Mouse (Mus musculus) heart, embryonic 11.5 days (tissue): ENCODE measurements at regions not wholly inside any gene's neighbourhood (a gene's known extent, or its start where the extent isn't known, plus 50 kb on each side); places are given as distances from the start of the nearest gene placed in this dataset.
"Not testable (repeated sequence)": the region's sequence is repeated elsewhere in the genome, so short reads cannot be mapped to it uniquely, and the experiment has no call there.

Experiments
- ATAC-seq: fragments of 200-750 bp; cut with Nextera tagmentation; replicated peaks from 2 replicates; pipeline ENCODE4 v1.8.0; 2017; ENCODE audit warnings: moderate library complexity; ENCODE audit not compliant: insufficient number of reproducible peaks, low FRiP score, low TSS enrichment
- H3K27ac ChIP-seq: fragments of 300-500 bp; sonication (generic); 2 replicates; pipeline ENCODE4 v1.5.1; 2014; ENCODE audit warnings: mild to moderate bottlenecking, low read depth, low read length
- H3K27me3 ChIP-seq: fragments of 300-500 bp; sonication (generic); 2 replicates; pipeline ENCODE4 v1.6.1; 2014; ENCODE audit warnings: mild to moderate bottlenecking, low read length, mixed read lengths; ENCODE audit not compliant: control insufficient read depth, insufficient read depth
- H3K36me3 ChIP-seq: fragments of 300-500 bp; sonication (generic); 2 replicates; pipeline ENCODE4 v1.6.1; 2014; ENCODE audit warnings: mild to moderate bottlenecking, low read length, moderate library complexity, mixed read lengths; ENCODE audit not compliant: control insufficient read depth, insufficient read depth
- H3K4me1 ChIP-seq: fragments of 300-500 bp; sonication (generic); 2 replicates; pipeline ENCODE4 v1.6.1; 2014; ENCODE audit warnings: low read length; ENCODE audit not compliant: control insufficient read depth, insufficient read depth
- H3K4me2 ChIP-seq: fragments of 300-500 bp; sonication (generic); 2 replicates; pipeline ENCODE4 v1.6.1; 2014; ENCODE audit warnings: mild to moderate bottlenecking, moderate library complexity
- H3K4me3 ChIP-seq: fragments of 300-500 bp; sonication (generic); 2 replicates; pipeline ENCODE4 v1.5.1; 2014; ENCODE audit warnings: low read depth, low read length
- H3K9ac ChIP-seq: fragments of 300-500 bp; sonication (generic); 2 replicates; pipeline ENCODE4 v1.6.1; 2014; ENCODE audit warnings: mild to moderate bottlenecking, low read depth, low read length, moderate library complexity
- H3K9me3 ChIP-seq: fragments of 300-500 bp; sonication (generic); replicated peaks from 2 replicates; pipeline ENCODE4 v1.6.1; 2016; ENCODE audit warnings: low read length; ENCODE audit not compliant: control insufficient read depth
- WGBS: fragments of 180-500 bp; shearing (Covaris S2); extraction: QIAGEN DNeasy Blood & Tissue Kit; methylation state at CpG from one replicate; pipeline ENCODE4 v1.1.7; 2014; ENCODE audit not compliant: insufficient replicate concordance; 5-methylcytosine and 5-hydroxymethylcytosine counted together

GRCm38 (mm10) chr13:18651658-18652057, 65.4 kb upstream of the Vps41 start:
- WGBS, result 81% methylated on average over 1 of the region's 1 CpGs
- Histone ChIP-seq H3K36me3 (no peaks in the 10 kb centered on the region), H3K27ac (no peak overlapping the region), H3K4me1 (no peaks in the 10 kb centered on the region), H3K9ac (no peak overlapping the region), H3K9me3 (no peaks in the 10 kb centered on the region), H3K27me3 (no peaks in the 10 kb centered on the region), H3K4me2 (no peak overlapping the region), H3K4me3 (no peak overlapping the region)
- ATAC-seq, result no peak

GRCm38 (mm10) chr13:18614763-18615616, 102.1 kb upstream of the Vps41 start:
- WGBS, result 18% methylated on average over 15 of the region's 18 CpGs
- Histone ChIP-seq H3K9me3 (no peaks in the 10 kb centered on the region), H3K36me3 (no peaks in the 10 kb centered on the region), H3K27ac (no peak overlapping the region), H3K27me3 (no peaks in the 10 kb centered on the region), H3K4me3 (peak overlapping the region; percentile 18; the same call in 1 of the 2 replicates), H3K4me1 (no peaks in the 10 kb centered on the region), H3K9ac (no peak overlapping the region), H3K4me2 (peak overlapping the region; percentile 59)
- ATAC-seq, result no peak; the same call in 1 of the 2 replicates

DNA sequence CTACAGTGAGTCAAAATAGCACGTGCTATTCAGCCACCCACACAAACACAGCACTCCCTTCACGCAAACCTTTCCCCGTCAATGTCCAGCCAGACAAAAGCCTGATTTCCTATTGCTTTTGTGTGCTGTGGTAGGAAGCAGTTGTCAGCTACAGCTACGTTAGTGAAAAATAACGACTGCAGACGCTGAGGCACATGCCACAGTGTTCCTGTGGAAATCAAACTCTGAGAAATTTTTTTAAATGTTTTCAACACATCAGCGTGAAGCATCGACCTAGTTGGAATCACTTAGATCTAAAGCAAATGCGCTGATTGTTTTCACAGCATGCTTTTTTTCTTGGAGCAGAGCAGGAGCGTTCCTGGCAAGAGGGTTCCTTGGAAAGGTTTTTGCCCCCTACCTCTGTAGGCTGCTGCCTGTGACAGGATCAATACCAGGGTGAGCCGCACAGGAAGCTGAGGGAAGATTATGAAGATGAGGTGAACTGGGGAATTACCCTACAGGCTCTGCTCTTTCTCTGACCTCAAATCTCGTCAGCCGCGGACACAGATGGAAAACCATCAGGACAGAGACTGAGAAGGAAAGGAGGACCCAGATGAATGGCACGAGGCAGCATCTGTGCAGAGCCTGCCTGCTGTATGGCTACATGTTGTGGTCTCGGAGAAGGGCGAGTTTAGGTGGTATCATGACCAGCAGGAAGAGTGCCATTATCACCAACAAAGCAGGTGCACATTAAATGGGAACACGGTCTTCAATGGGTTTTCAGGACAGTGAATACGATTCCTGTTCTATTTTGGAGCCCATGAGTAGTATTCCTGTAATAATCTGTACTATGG, 136.2 kb upstream of the Vps41 start:
- no peaks in the 10 kb centered on the region for H3K36me3 ChIP-seq
- no peaks in the 10 kb centered on the region for H3K9me3 ChIP-seq
- peak overlapping the region; percentile 32; the same call in 1 of the 2 replicates for H3K4me2 ChIP-seq
- ATAC-seq, result no peak
- 43% methylated on average over 19 of the region's 19 CpGs for WGBS
- H3K4me1 ChIP-seq, result no peaks in the 10 kb centered on the region
- no peak overlapping the region for H3K9ac ChIP-seq
- no peaks in the 10 kb centered on the region for H3K27me3 ChIP-seq
- no peak overlapping the region for H3K4me3 ChIP-seq
- no peak overlapping the region for H3K27ac ChIP-seq

DNA sequence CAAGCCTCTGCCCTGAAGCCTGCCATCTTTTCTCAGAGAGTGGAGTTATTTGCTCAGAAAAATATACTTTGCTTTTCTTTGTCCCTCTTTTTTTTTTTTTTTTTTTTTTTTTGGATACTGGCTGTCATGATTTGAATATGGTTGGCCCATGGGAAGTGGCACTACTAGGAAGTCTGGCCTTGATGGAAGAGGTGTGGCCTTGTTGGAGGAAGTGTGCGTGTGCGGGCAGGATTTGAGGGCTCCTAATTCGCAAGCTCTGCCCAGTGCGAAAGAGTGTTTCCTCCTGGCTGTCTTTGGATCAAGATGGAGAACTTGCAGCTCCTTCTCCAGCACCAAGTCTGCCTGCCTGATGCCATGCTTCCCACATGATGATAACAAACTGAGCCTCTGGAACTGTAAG, 141.1 kb upstream of the Vps41 start:
- Histone ChIP-seq H3K36me3 (no peaks in the 10 kb centered on the region), H3K4me2 (no peak overlapping the region), H3K4me3 (no peak overlapping the region), H3K4me1 (no peaks in the 10 kb centered on the region), H3K9ac (no peak overlapping the region), H3K27me3 (no peaks in the 10 kb centered on the region), H3K9me3 (no peaks in the 10 kb centered on the region), H3K27ac (no peak overlapping the region)
- WGBS, result 67% methylated on average over 4 of the region's 4 CpGs
- ATAC-seq, result no peak

DNA sequence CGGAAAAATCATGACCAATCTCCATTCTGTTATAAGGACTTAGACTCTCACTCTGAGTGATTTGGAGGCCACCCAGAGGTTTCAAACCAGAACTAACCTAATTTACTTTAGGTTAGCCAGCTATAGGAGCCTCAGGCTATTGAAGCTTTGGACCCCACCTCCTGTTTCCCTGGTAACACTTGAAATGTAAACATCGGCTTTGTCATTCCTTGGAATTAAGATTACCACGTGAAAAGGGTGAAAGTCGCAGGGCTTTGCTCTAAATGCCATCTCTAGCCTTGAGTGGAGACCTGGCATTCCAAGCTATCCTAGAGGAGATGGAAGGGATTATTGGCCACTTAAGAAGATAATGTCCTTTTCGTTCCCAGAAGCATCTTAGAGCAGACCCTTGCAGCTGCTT, 141.5 kb upstream of the Vps41 start:
- no peaks in the 10 kb centered on the region for H3K27me3 ChIP-seq
- no peak for ATAC-seq
- WGBS, result 14% methylated on average over 5 of the region's 5 CpGs

GRCm38 (mm10) chr13:18542032-18542431, 144.5 kb upstream of the Pou6f2 start:
- not testable (repeated sequence) for ATAC-seq

More for the DNA sequence above, 141.5 kb upstream of the Vps41 start:
- Histone ChIP-seq H3K4me3 (no peak overlapping the region), H3K27ac (no peak overlapping the region), H3K36me3 (no peaks in the 10 kb centered on the region), H3K9ac (no peak overlapping the region), H3K9me3 (no peaks in the 10 kb centered on the region), H3K4me1 (no peaks in the 10 kb centered on the region), H3K4me2 (no peak overlapping the region)

DNA sequence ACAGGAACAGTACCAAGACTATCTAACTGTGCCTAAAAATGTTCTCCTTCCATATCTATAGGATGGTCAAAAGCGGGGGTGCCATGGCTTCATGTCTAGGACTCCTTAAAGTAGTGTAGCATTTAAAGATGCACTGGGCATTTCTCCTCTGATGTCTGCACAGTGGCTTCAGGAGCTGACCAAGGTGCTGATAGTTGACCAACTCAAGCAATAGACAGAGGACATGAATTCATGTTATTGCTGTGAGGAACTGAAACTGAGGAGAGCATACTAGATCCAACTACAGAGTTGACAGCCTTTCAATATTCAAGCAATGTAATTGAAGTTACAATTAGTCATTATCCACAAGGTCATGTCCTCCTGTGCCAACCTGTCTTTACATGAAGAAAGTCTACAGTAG, 133.0 kb upstream of the Pou6f2 start:
- Histone ChIP-seq H3K27me3 (no peaks in the 10 kb centered on the region), H3K4me1 (no peaks in the 10 kb centered on the region), H3K4me2 (no peak overlapping the region), H3K36me3 (no peaks in the 10 kb centered on the region), H3K9ac (no peak overlapping the region), H3K9me3 (no peaks in the 10 kb centered on the region), H3K27ac (no peak overlapping the region), H3K4me3 (no peak overlapping the region)
- WGBS, result 46% methylated on average over 1 of the region's 1 CpGs
- ATAC-seq, result no peak

More at GRCm38 (mm10) chr13:18542032-18542431, 144.5 kb upstream of the Pou6f2 start:
- not testable (repeated sequence) for H3K4me3 ChIP-seq, H3K4me1 ChIP-seq, H3K27me3 ChIP-seq, H3K9ac ChIP-seq, H3K27ac ChIP-seq, H3K9me3 ChIP-seq, H3K4me2 ChIP-seq, H3K36me3 ChIP-seq
- 84% methylated on average over 4 of the region's 4 CpGs for WGBS

- 22% methylated on average over 4 of the region's 4 CpGs for WGBS
- no peak for ATAC-seq
- H3K4me3 ChIP-seq, result no peak overlapping the region
Measured at GRCm38 (mm10) chr13:18498159-18498558, 100.7 kb upstream of the Pou6f2 start.

More at GRCm38 (mm10) chr13:18498159-18498558, 100.7 kb upstream of the Pou6f2 start:
- Histone ChIP-seq H3K27me3 (no peaks in the 10 kb centered on the region), H3K9ac (no peak overlapping the region), H3K4me1 (peaks cover 6% of the 10 kb centered on the region; the same call in 1 of the 2 replicates), H3K4me2 (peak overlapping the region; percentile 41), H3K9me3 (peaks cover 5% of the 10 kb centered on the region; the same call in 1 of the 2 replicates), H3K36me3 (no peaks in the 10 kb centered on the region), H3K27ac (no peak overlapping the region)
